Mouse (Mus musculus): ENCODE data around the gene Ercc1.

Gene Ercc1

DNA sequence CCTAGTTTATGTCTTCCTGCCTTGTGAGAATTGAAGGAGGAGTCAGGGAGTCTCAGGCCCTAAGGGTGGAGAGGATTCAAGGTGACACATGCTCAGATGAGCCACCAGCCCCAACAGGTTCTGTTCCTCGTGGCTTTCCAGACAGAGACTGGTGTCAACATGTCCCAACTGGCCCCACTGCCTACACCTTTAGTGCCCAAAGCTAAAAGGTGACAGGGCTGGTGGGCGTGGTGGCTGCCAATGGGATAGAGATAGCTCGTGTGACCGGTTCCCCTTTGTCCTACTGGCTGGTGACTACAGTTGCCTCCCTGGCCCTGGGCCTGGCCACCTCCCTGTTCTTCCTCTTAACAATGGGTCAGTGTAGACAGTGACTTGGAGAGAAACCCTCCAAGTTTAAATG lies 20.8 kb downstream of the Ercc1 start:
- peak; percentile 98 for DNase-seq (ENCODE audit: extremely low read depth, low read depth, low spot score)

DNA sequence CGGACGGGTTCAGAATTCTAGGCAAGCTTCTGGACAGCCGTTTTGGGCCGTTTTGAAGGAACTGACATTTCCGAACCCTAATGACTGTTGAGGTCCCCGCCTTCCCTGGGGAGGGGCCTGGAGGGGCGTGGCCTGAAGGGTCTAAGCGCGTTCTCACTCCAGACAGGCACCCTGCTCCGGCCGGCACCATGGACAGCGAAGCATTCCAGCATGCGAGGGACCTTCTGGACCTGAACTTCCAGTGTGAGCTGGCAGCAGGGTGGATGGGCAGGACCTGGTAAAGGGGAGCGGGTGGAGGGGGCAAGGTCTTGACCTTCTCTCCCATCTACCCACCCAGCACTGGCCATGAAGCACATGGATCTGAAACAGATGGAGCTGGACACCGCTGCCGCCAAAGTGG lies 23.8 kb downstream of the Ercc1 start:
- DNase-seq (ENCODE audit: extremely low read depth, low read depth, low spot score): no peak

- no peak for DNase-seq (ENCODE audit: extremely low read depth, low read depth, low spot score)
Measured at GRCm38 (mm10) chr7:19369823-19370425, 25.3 kb downstream of the Ercc1 start.

DNA sequence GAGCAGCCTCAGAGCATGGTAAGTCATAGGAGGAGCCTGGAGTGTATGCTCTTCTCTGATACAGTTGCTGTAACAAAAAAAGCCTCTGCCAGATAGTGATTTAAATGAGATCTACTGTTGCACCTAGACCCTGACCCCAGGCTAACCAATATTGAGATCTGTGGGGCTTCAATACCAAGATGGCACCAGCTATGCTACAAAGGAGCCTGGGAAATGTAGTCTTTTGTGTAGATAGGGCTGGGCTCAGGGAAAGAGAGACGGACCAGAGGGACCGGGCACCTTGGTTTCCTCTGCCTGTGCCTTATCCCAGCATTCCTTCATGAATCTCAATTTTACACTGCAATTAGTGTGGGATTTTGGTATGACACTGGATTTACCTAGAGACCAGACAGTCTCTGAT lies 28.8 kb downstream of the Ercc1 start:
- no peak for DNase-seq (ENCODE audit: extremely low read depth, low read depth, low spot score)

GRCm38 (mm10) chr7:19375368-19375767 lies 30.8 kb downstream of the Ercc1 start:
- no peak for DNase-seq (ENCODE audit: extremely low read depth, low read depth, low spot score)

DNA sequence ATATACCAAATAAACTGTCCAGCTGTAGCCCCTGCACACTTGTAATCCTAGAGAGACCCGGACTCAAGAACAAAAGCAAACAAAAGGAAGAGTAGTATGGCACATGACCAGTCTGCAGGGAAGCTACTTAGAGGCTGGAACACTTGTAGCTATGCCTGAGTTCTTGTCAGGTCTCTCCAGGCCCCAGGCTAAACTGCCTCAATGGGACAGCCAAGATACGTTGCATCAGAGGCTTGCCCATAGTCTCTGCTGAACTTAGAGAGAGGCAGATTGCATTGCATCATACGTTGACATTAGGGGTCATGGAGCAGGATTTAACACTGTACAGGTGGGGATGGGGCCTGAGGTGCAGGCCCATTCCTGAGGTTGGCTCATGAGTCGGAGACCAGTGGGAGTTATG lies 31.4 kb downstream of the Ercc1 start:
- no peak for DNase-seq (ENCODE audit: extremely low read depth, low read depth, low spot score)

- DNase-seq (ENCODE audit: extremely low read depth, low read depth, low spot score): no peak
Measured at GRCm38 (mm10) chr7:19378049-19378448, 33.5 kb downstream of the Ercc1 start.

DNA sequence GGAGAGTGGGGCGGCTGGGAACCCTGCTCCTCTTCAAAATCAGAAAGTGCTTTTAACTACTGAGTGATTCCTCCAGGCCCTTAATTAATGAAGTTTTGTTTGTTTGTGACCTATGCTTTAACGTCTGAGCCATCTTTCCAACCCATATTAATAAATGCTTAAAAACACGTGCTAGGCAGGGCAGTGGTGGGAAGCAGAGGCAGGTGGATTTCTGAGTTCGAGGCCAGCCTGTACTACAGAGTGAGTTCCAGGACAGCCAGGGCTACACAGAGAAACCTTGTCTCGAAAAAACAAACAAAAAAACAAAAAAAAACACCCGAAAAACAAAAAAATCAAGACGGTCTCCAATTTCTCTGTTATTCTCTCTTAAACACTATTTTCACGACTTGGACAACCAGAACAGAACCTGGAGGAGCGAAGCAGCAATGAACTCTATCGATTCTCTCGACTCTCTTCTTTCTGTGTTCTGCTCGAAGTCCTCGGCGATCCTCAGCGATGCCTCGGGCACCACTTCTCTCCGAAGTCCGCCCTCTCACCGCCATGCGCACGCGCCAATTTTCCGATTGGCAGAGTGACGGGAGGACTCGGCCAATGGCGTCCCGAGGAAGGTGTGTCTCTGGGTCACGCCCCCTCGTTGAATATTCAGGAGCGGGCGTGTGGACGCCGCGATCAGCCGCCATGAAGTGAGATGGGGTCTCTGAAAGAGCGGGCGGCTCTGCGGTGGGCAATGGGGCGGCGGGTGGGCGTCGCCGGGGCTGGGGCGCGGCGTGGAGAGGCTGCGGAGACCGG lies 37.0 kb downstream of the Ercc1 start, which contains the start of gene Ercc2:
TSS of gene Ercc2 (plus strand) at position 634 of the 789 bp plus-strand sequence.
- DNase-seq (ENCODE audit: extremely low read depth, low read depth, low spot score): peak; percentile 92

- no peak for DNase-seq (ENCODE audit: extremely low read depth, low read depth, low spot score)
Measured at GRCm38 (mm10) chr7:19382166-19382541, 37.6 kb downstream of the Ercc1 start.

DNA sequence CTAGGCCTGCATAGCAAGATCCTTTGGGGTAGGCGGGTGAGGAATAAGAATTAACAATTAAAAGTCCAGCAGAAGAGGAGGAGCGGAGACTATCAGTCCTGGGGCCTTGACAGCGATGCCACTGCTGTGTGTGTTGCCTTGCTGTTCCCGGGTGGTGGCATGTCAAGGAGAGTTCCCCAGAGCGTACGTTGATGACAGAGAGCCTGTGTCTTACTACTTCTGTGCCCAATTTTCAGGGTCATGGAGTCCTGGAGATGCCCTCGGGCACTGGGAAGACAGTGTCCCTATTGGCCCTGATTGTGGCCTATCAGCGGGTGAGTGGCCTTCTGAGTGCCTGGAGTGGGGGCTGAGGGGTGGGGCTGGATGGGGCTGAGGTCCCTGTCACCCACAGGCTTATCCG lies 39.1 kb downstream of the Ercc1 start:
- no peak for DNase-seq (ENCODE audit: extremely low read depth, low read depth, low spot score)

DNA sequence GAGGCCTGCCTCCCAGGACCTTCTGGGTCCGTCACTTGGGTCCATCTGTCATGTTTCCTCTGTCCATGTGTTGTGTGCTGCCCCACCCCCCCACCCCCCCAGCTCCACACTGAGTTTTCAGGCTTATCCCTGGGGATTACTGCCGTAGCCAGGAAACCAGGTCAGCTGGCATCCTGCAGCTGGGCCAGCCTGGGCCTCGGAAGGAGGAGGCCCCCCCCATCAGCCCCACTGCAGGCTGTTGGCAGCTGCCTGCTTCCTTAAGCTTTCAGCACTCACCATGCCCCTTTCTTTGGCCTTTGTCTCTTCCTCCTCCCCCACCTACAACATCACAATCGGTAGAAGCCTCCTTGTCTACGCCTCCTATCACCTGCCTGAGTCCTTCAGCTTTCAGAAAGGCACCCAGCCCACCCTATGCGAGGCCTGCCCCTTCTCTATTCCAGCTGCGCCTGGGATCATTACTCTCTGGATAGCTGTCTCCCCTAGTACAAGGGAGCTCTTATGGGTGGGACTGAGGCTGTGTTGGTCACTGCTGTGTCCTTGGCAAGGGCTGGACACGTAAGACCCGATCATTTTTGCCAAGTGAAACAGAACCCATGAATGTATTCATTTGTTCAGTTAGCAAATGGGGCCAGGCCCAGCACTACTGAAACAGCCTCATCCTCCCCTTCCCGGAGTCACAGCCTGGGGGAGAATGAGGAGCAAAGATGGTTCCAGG lies 44.3 kb downstream of the Ercc1 start:
- DNase-seq (ENCODE audit: extremely low read depth, low read depth, low spot score): no peak

- DNase-seq (ENCODE audit: extremely low read depth, low read depth, low spot score): no peak
Measured at GRCm38 (mm10) chr7:19394484-19394883, 49.9 kb downstream of the Ercc1 start.

GRCm38 (mm10) chr7:19399496-19400280 lies 55.1 kb downstream of the Ercc1 start:
- DNase-seq (ENCODE audit: extremely low read depth, low read depth, low spot score): no peak

- no peak for DNase-seq (ENCODE audit: extremely low read depth, low read depth, low spot score)
Measured at GRCm38 (mm10) chr7:19400946-19401345, 56.4 kb downstream of the Ercc1 start.

DNA sequence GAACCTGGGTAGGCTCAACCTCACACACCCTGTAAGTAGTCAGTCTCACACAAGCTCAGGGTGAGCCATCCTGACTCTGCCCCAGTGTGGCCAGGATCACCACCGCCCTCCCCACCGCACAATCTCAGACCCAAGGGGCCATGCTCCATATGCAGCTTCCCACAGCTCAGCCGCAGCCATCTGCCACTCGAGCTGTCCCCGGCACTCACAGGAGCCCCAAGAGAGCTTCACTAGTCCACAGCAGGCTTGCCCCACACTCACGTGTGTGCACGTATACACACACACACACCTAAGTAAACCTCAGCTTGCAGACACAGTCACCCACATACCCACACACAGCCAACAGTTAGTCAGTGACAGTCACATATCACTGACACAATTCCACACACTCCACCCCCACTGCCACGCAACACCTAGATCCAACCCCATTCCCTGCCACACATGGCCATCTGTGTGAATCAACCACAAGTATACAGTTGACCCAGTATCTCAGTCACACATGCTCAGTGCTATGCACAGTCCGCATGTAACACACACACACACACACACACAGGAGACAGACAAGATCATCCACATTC lies 58.0 kb downstream of the Ercc1 start:
- no peak for DNase-seq (ENCODE audit: extremely low read depth, low read depth, low spot score)

DNA sequence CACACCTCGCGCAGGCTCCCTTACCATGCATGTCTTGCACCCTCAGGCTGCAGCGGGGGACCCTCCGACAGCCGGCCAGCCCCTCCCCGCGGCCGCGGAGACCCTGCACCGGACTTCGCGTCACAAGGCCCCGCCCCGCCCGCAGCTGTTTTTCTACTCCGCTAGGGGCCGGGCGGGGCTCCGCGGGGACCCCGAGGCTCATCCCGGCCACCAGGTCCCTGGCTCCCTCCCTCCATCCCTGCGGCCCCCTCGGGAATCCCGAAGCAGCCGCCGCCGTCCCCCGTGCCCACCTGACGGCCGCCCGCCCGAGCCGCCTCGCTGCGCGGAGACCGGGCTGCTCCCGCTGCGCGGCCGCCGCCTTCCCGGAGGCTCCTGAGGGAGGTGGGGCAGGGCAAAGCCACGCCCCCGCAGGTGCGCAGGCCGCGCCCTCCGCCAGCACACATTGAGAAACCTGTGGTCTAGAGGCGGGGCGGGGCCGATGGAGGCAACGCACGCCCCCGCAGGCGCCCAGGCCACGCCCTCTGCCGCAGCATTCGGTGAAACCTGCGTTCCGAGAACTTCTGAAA lies 59.2 kb downstream of the Ercc1 start, which contains the start of gene Klc3:
TSS of gene Klc3 (minus strand) at position 374 of the 566 bp plus-strand sequence.
- DNase-seq (ENCODE audit: extremely low read depth, low read depth, low spot score): no peak

DNA sequence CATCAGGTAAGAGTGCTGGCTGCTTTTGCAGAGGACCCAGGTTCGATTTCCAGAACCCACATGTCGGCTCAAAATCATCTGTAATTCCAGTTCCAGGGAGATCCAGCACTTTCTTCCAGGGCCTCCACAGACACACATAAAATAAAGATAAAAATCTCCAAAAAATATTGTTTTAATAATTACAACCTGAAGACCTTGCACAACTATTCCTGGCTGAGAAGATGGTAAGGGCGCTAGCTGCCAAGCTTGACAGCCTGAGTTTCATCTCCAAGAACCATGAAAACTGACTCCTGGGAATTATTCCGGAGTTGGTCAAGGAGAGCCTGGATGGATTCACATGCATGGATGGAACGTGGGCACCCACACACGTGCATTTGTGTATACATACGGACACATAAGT lies 59.9 kb downstream of the Ercc1 start, which contains the start of gene Ckm:
TSS of gene Ckm (plus strand) at position 301 of the 400 bp plus-strand sequence.
- DNase-seq (ENCODE audit: extremely low read depth, low read depth, low spot score): no peak

GRCm38 (mm10) chr7:19405417-19405816 lies 60.8 kb downstream of the Ercc1 start:
- DNase-seq (ENCODE audit: extremely low read depth, low read depth, low spot score): no peak

Data from fat pad, adult 2 months (tissue).